Mouse (Mus musculus) embryo, embryonic 11 days (tissue): ENCODE measurements around the gene Prg3.

Source experiments
- DNase-seq: peaks from one replicate; pipeline ENCODE4 v3.0.0-alpha.2; 2015

The Prg3 gene

DNA sequence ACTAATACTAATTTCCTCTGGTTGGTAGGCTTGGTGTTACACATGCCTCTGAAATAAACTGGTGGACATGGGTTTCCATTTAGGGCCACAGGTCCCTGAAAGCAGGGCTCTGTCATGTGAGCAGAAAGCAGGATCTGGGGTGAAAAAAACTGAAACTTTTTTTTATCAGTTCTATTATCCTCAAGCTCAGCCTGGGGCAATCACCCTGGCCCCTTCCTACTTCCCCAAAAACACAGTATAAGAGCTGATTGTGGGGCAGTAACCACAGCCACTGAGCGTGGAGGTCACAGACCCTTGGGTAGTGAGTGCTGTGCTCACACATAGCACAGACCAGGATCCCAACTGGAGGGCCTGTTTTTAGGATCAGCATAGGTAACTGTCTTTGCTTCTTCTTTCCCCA, at the start of gene Prg3:
Gene Prg3, plus strand, starts transcription at position 286 of the 400 bp plus-strand sequence.
- no peak for DNase-seq

DNA sequence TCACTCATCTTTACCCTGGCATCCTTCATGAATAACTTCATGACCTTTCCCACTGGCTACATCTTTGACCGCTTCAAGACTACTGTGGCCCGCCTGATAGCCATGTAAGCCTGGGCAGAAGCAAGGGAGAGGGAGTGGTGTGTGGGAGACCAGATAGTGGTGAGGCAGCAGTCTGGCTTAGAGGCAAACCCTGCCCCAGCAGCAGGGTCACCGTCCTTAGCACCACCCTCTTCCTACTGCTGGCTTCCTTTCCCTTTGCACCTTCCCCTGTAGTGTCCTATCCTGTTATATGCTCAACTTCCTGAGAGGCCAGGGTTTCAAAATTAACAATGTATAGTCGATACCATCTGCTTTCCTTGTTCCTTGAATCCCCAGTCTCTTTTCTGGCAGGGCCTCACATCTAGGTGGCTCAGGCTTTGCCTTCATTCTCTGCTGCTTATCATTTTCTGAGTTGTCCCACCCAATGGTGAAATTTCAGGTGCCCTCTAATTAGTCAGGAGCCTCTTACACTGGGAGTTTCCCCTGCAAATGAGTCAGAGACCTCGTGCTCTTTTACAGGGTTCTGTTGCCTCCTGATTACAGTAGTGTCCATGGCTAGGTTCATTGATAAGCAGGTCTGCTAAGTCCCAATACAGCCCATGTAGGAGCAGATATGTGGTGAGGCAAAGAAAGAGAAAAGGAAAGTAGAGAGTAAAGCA, 49.6 kb upstream of the Prg3 start:
- no peak for DNase-seq

DNA sequence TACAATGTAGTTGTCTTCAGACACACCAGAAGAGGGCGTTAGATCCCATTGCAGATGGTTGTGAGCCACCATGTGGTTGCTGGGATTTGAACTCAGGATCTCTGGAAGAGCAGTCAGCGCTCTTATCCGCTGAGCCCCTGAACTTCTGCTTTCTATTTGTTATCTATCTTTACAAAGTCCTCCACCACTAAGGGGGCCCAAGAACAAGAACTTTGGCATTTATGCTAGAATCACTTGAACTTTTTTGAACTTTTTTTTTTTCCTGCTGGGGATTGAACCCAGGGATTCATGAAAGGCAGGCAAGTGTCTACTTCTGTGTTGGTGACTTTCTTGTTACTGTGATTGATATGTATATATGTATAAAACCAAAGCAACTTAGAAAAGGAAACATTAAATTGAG, 48.7 kb upstream of the Prg3 start:
- DNase-seq = no peak

DNA sequence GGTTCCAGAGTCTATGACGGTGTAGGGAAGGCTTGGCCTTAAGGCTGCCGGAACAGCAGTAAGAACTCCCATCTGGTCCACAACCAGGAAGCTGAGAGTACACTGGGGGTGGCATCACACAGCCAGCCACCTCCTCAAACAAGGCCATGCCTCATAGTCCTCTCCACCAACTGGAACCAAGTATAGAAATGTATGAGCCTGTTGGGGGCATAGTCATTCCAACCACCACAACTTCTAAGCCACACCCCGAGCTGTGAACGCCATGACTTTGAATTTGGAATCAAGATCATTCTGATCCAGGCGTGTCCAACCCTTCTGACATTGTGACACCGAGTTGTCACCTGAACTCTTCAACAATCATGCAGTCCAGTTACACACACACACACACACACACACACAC, 48.3 kb upstream of the Prg3 start:
- DNase-seq = no peak

DNA sequence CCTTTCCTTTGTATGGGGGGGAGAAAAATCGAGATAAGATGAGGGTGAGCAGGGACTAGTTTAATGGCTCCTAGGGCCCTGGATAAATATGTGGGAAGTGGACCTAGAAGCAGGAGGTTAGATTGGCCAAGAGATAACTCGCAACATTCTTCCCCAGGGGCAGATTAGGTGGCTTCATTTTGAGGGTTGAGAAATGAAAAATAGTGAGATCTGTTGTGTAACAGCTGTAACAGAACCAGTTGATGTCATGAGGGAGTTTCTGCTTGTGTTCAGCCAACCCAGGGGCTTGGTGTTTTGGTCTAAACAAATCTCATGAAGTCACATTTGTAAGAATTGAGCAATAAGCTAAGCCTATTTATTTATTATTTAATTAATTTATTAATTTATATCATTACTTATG, 46.7 kb upstream of the Prg3 start:
- DNase-seq = no peak

DNA sequence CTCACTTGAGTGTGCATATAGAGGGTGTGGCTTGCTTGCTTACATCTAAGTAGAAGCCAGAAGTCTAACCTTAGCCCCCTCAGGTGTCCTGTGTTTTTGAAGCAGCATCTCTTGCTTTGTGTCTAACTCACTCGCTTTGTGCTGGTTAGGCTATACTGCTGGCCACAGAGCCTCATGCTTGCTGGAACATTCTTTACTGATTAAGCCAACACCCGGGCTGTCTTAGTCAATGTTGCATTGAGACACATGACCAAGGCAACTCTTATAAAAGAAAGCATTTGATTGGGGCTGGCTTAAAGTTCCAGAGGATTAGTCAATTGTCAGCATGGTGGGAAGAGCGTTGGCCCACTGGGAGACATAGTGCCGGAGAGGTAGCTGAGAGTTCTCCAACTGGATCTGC, 46.2 kb upstream of the Prg3 start:
- no peak for DNase-seq

DNA sequence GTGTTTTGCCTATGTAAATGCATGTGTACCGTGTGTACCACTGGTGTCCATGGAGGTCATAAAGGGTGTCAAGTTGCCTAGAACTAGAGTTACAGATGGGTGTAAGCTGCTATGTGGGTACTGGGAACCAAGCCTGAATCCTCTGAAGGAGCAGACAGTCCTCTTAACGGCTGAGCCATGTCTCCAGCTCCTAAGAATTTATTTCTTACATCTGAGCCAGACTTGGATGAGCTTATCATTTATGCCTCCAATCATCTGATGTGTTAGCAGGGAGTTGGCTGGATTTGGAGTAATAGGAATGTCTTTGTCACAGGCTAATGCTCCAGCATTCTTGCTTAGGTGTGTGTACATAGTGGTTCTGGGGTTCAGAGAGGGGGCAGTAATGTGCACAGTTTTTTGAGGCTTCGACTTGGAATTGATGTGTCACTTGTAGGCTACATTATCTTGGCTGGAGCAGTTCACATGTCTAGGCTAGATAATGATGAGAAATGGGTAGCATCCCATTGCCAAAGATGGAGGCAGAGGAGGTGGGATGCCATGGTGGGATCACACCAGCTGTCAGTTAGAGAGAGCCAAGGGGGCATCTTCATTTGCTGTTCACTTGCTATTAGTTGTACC, 40.8 kb upstream of the Prg3 start:
- no peak for DNase-seq

DNA sequence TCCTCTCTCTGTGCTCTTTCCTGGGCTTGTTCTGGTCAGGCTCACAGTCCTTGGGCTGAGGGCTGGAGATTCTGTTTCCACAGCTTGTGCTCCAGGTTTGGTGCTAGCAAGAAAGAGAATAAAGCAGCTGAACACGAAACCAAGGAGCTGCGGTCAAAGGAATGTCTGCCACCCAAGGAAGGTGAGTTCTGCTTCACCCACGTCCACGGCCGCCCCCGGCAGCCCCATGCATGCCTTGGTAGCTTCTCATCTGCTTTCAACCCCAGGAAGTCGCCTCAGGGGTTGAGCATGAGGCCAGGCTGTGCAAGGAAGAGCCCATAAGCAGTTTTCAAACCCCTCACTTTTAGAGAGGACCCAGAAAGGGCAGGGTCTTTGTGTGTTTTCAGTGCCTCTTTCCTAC, 39.8 kb upstream of the Prg3 start:
- no peak for DNase-seq

DNA sequence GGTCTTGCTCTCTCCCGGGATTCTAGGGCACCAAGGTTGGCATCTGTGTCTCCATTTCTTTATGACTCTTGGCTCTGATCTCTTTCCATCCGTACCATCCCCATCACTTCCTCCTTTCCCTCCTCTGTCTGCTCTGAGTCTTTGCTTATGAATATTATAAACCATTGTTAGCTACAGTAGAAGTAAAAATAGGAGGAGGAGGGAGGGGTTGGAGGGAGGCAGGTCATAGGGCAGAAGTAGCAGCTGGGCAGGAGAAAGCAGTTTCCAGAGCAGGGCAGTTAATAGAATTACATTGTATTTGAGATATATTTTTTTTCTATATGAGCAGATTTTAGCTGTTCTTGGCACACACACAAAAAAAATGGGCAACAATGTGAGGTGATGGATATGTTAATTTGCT, 39.3 kb upstream of the Prg3 start:
- DNase-seq = no peak

DNA sequence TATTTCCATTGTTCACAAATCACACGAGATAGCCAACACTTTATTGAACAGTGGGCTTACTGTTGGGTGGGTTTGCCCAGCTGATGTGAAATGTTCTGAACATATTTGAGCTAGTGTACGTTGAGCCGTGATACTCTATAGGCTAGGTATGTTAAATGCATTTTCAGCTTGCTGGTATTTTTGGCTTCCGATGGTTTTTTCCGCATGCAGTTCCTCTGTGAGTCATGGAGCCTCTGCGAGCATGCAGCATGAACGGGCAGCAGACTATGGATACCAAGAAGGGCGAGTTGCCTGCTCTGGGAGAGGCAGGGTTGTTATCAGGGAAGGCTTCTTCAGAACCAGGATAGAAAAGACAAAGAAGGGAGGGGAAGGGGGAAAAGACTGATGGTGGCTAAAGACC, 37.0 kb upstream of the Prg3 start:
- DNase-seq = no peak

DNA sequence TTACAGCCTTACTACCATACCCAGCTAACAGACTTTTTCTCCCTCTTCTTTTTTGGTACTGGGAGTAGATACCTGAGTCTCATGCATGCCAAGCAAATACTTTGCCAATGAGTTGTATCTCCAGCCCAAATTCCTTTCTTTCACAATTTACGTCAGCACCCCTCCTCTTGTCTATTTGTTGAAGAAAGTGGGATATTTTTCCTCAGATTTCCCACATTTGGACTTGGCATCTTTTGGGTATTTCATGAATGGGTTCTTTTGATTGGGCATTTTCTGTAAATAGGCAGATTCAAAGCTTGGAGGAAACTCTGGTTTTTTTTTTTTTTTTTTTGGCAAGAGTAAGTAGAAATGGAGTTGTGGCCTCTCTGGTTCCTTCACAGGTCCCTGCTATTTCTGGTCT, 35.8 kb upstream of the Prg3 start:
- DNase-seq = no peak

DNA sequence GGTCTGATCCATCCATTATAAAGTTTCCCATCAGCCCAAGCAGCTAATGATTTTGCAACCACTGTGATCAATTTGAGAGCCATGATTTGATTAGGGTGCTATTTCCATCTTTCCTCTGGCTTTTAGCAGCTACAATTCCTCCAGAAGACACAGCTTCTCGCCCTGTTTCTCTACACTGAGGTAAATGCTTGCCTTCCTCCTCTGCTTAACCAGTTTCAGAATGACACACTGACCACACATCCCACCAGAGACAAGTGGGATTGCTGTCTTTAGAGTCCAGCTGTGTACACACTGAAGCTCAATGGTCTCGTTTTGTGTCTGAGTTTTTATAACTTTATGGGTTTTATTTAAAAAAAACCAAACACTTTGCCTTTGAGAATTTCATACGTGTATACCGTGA, 35.3 kb upstream of the Prg3 start:
- no peak for DNase-seq

DNA sequence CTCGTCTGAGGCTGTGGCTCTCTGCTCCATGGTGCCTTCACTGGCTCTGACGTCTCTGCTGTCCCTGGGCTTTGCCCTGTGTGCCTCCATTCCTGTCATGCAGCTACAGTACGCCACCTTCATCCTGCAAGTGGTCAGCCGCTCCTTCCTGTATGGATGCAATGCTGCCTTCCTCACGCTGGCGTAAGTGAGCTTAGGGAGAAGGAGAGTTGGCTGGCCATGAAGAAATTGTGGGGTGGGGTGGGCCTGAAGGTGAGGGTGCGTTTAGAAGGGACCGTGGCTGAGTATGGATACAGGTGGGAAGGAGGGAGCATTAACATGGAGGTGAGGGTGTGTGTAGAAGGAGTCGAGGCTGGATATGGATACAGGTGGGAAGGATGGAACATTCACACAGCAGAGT, 32.6 kb upstream of the Prg3 start:
- no peak for DNase-seq

DNA sequence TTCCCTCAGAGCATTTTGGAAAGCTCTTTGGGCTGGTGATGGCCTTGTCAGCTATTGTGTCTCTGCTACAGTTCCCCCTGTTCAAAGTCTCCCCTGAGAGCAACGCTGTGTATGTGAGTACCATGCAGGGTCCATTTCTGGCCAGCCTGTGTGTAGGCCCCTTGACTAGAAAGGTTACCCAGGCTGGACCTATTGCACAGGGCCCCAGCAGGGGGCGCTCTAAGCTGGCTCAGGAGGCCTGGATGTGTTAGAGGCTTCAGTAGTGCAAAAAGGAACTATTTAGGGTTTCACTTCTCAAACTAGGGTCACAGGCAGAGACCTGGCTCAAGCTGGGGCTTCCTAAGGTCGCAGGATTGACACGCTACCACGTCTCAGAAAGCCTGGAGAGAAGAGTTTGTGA, 31.7 kb upstream of the Prg3 start:
- DNase-seq = peak; percentile 64

DNA sequence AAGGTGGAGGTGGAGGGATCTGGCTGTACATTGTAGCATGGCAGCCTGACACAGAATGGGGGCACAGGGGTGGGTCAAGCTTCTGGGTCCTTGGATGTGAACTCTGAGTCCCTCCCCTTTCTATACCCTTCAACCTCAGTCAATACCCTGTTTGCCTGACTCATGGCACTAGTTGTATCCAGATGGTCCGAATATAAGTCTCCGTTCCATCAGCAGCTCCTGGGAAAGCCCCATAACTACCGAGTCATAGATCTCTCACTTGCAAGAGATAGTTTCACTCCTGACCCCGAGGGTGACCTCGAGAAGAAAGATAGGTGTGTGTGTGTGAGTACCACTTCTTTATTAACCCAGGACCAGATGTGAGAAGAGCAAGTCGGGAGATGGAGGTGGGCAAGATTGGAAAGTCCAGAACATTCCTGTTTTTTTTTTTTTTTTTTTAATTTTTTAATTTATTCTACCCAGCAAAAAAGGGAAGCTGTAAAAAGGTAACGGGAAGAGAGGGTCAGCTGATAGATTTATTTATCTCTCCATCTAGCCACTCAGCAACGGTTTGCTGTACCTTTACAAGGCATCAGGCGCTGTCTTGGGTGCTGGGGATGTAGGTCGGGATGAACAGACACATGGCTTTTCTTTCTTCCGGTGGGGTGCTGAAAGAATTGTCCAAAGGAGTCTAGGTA, 29.3 kb upstream of the Prg3 start:
- no peak for DNase-seq

DNA sequence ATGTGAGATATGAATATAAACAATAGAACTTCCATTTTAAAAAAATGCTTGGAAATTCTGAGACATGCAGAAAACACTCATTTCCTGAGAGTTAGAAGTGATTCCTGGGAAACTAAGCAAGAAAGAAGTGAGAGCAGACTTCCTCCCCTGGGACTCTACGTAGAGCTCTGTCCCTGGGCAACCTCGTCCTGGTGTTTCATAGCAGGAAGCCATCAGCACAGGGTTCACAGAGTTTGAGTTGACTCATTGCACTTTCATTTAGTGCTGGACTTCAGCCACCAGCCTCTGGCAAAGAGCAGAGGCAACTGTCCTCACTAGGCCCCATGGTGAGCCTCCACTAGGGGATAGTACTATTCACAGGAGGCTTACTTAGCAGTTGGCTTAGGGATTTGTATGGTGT, 26.7 kb upstream of the Prg3 start:
- no peak for DNase-seq

DNA sequence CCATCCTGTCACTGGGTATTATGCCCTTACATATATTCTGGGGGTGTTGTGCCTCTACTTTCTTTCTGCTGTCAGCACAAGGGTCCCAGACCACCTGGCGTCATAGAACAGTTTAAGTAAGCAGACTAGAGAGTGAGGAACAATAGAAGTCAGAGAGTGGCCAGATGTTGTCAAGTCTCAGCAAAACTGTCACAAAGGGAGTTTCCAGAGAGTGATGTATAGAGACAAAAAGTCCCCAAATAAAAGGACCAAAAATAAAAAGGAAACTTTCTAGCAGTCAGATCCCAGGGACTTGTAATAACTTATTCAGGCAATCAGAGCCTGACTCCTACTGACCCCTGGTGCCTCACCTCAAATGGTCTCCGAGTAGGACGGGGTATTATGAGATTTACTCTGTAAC, 26.1 kb upstream of the Prg3 start:
- DNase-seq = no peak

DNA sequence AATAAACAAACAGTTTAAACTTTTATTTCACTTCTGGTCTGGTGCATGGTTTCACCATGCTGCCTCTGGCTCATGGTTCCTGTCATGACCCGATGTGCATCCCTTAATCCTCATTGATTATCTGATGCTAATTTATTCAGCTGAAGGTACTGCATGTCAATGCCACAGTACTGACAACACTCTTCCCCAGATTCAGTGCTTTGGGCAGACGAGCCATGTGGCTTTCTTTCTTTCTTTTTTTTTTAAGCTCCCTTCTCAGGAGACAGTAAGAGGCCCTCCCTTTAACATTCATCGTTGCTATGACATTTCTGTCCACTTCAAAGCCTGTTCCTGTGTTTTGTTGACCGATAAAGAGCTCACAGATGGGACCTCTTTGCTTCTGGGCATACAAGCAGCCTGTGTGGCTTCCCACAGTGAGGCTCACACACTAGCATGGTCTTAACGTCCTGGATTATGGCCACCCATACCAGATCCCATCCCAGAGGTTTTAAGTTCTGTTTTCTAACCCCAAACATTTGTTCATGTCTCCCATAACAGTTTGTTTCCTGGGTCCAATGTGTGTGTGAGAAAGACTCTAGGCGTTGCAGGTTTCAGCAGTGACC, 25.0 kb upstream of the Prg3 start:
- no peak for DNase-seq

DNA sequence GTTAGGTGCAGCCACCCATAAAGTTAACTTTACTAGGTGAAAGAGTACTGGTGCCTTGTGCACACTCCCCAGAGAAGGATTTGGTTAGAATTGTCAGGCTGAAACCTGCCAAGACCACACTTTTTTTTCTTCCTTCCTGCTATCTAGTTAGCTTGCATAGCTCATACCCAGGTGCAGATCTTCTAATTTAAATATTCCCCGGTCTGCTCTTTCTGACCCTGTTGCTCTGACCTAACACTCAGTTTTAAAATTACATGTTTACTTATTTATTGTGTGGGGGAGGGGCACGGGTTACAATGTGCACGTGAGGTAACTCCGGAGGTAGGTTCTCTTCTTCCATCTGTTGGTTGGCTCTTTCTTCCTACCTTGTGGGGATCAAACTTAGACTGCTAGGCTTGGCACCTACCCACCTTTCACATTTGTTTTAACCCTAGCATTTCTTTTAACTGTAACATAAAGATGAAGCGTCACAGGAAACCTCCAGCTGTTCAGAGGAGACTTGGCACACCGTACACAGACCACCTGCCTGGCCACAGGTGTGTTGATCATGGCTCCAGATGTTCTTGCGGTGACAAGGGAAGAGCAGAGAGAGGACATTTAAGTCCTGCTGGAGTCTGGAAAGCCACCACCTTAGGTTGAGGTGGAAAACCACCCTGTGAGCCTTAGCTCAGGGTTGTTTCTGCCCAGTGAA, 23.8 kb upstream of the Prg3 start:
- no peak for DNase-seq

DNA sequence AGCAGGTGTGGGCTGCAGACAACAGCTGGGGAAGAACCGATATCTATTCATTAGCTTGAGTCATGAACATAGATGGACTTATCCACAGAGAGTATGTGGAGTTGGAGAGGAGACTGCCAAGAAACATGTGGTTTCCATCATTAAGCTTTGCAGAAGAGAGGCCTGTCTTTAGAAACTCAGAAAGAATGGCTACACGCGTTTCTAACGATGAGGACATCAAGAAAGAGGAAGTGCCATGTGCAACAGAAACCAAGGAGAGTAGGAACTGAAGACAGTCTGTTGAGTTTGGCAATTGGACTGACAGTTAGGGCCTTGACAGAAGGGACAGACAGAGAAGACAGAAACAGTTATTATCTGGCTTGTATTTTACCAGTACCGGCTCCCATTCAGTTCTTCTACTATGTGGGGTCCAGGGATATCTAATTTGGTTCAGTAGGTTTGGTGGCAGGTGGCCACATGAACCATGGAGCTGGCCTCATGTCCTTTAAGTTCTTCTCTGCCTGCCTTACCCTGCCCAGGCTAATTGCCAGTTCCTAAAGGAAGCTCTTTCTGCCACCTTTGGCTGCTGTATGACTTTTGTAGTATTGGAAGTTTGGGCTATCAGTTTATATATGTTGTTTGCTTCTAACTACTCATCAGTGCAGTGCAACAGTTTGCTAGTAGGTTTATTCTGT, 20.6 kb upstream of the Prg3 start:
- no peak for DNase-seq

DNA sequence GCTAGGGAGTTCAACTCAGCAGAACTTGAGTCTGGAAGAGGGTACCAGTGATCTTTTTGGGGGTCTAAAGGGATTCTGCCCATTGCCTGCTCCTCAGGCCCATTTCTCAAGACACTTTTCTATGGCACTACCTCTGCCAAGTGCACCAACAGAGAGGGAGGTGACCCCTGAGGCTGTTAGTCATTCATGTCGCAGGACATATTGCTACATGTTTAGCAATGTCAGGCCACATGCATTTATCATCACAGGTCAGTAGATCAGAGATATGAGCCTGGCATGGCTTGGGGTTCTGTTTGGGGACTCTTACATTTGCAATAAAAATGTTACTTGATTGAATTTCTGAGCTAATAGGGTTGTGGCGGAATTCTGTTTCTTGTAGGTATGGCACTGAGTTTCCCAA, 12.4 kb upstream of the Prg3 start:
- DNase-seq = no peak

DNA sequence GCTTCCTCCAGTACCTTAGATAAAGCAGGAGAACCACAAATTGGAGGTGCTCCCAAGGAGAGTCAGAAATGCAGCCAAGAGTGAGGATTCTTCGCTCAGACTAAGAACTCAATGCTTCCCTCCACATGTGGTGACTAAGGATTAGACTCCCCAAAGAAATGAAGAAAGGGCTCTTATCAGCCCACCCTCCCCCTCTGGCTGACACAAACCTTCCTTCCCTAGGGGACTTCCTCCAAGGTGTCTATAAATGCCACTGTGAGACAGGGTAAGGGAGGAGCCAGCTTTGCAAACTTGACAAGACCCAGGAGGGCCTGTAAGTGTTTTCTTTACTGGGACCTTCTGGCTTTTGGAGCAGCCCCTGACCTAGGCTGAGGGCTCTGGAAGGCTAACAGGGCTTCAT, 7.8 kb upstream of the Prg3 start, which contains the start of gene Prg2:
Gene Prg2, plus strand, starts transcription at position 274 of the 400 bp plus-strand sequence.
- DNase-seq = no peak

DNA sequence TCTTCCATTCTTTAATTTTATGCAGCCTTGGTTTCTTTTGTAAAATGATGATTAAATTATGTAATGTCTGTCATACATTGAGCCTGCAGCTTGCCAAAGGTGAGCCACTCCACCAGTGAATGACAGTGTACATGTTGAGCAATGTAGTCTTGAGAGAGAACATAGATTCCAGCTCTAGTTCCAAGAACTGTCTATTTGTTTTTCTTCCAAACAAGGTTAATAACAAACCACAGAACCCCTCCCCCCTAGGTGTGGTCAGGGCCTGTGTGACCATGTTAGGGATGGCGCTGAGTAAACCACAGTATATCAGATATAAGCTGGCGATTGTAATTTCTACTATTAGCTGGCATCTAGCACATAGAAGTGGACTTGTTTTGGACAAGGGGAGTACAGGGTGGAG, 8.4 kb downstream of the Prg3 start:
- DNase-seq = no peak
